Mouse (Mus musculus): ENCODE measurements at regions not wholly inside any gene's neighbourhood (a gene's known extent, or its start where the extent isn't known, plus 50 kb on each side); places are given as distances from the start of the nearest gene placed in this dataset.

DNA sequence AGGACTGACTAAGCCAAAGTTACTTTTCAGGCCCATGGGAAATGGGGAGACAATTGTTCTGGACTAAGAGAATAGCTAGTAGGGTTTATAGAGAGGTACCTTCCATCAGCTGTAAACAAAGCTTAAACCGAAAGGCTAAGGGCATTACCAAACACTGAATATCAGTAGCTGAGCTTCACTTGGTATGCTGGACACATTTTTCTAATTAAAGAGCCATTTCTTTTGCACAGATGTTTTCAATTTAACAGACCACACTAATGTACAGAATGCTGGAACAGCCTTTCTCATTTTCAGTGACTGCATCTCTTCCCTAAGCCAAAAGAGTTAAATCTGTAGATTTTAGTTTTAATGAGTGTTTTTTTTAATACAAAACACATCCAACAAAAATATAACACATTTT lies 593.8 kb upstream of the Akr1e1 start:
- Histone ChIP-seq H3K9ac (replicated peaks; ENCODE audit: low read length) (no peak overlapping the region), H3K9me3 (ENCODE audit: low read length) (no peaks in the 10 kb centered on the region), H3K4me3 (ENCODE audit: low read length) (no peak overlapping the region), H3K36me3 (ENCODE audit: insufficient read depth, low read length) (no peaks in the 10 kb centered on the region), H3K4me2 (replicated peaks; ENCODE audit: low read depth, low read length) (no peak overlapping the region), H3K4me1 (ENCODE audit: insufficient read depth, low read length) (no peaks in the 10 kb centered on the region), H3K27ac (ENCODE audit: low read length) (no peak overlapping the region), H3K27me3 (ENCODE audit: insufficient read depth, low read length) (no peaks in the 10 kb centered on the region)
- WGBS, result 63% methylated on average over 1 of the region's 1 CpGs
- ATAC-seq (ENCODE audit: low FRiP score, low TSS enrichment), result no peak

- no peaks in the 10 kb centered on the region for H3K36me3 ChIP-seq (ENCODE audit: insufficient read depth, low read length)
- no peaks in the 10 kb centered on the region for H3K9me3 ChIP-seq (ENCODE audit: low read length)
- no peak for ATAC-seq (ENCODE audit: low FRiP score, low TSS enrichment)
- no peaks in the 10 kb centered on the region for H3K27me3 ChIP-seq (ENCODE audit: insufficient read depth, low read length)
- H3K9ac ChIP-seq (replicated peaks; ENCODE audit: low read length), result no peak overlapping the region
- 19% methylated on average over 2 of the region's 2 CpGs for WGBS
- H3K4me3 ChIP-seq (ENCODE audit: low read length), result no peak overlapping the region
- H3K4me2 ChIP-seq (replicated peaks; ENCODE audit: low read depth, low read length), result no peak overlapping the region
- no peaks in the 10 kb centered on the region for H3K4me1 ChIP-seq (ENCODE audit: insufficient read depth, low read length)
- H3K27ac ChIP-seq (ENCODE audit: low read length), result no peak overlapping the region
Observed at GRCm38 (mm10) chr13:5204143-5204542, 595.2 kb upstream of the Akr1e1 start.

GRCm38 (mm10) chr13:5211659-5212058 lies 602.7 kb upstream of the Akr1e1 start:
- H3K9ac ChIP-seq (replicated peaks; ENCODE audit: low read length), result no peak overlapping the region
- no peak overlapping the region for H3K27ac ChIP-seq (ENCODE audit: low read length)
- no peak overlapping the region for H3K4me3 ChIP-seq (ENCODE audit: low read length)
- H3K4me2 ChIP-seq (replicated peaks; ENCODE audit: low read depth, low read length), result no peak overlapping the region
- no peaks in the 10 kb centered on the region for H3K27me3 ChIP-seq (ENCODE audit: insufficient read depth, low read length)
- H3K4me1 ChIP-seq (ENCODE audit: insufficient read depth, low read length), result no peaks in the 10 kb centered on the region
- H3K9me3 ChIP-seq (ENCODE audit: low read length), result no peaks in the 10 kb centered on the region
- 82% methylated on average over 1 of the region's 1 CpGs for WGBS
- H3K36me3 ChIP-seq (ENCODE audit: insufficient read depth, low read length), result no peaks in the 10 kb centered on the region
- no peak for ATAC-seq (ENCODE audit: low FRiP score, low TSS enrichment)

GRCm38 (mm10) chr13:5229476-5229875 lies 620.5 kb upstream of the Akr1e1 start:
- Histone ChIP-seq H3K9ac (replicated peaks; ENCODE audit: low read length) (no peak overlapping the region), H3K27ac (ENCODE audit: low read length) (no peak overlapping the region), H3K4me2 (replicated peaks; ENCODE audit: low read depth, low read length) (no peak overlapping the region), H3K4me1 (ENCODE audit: insufficient read depth, low read length) (no peaks in the 10 kb centered on the region), H3K4me3 (ENCODE audit: low read length) (no peak overlapping the region), H3K27me3 (ENCODE audit: insufficient read depth, low read length) (no peaks in the 10 kb centered on the region), H3K36me3 (ENCODE audit: insufficient read depth, low read length) (no peaks in the 10 kb centered on the region), H3K9me3 (ENCODE audit: low read length) (no peaks in the 10 kb centered on the region)
- 68% methylated on average over 3 of the region's 3 CpGs for WGBS
- ATAC-seq (ENCODE audit: low FRiP score, low TSS enrichment), result peak; percentile 39; the same call in 1 of the 2 replicates

GRCm38 (mm10) chr13:5234232-5234631 lies 625.3 kb upstream of the Akr1e1 start:
- Histone ChIP-seq H3K27ac (ENCODE audit: low read length) (no peak overlapping the region), H3K4me2 (replicated peaks; ENCODE audit: low read depth, low read length) (no peak overlapping the region), H3K36me3 (ENCODE audit: insufficient read depth, low read length) (no peaks in the 10 kb centered on the region), H3K9me3 (ENCODE audit: low read length) (no peaks in the 10 kb centered on the region), H3K27me3 (ENCODE audit: insufficient read depth, low read length) (no peaks in the 10 kb centered on the region), H3K4me3 (ENCODE audit: low read length) (no peak overlapping the region), H3K4me1 (ENCODE audit: insufficient read depth, low read length) (no peaks in the 10 kb centered on the region), H3K9ac (replicated peaks; ENCODE audit: low read length) (no peak overlapping the region)
- no peak for ATAC-seq (ENCODE audit: low FRiP score, low TSS enrichment)
- 79% methylated on average over 3 of the region's 3 CpGs for WGBS

- H3K27me3 ChIP-seq (ENCODE audit: insufficient read depth, low read length), result no peaks in the 10 kb centered on the region
- H3K36me3 ChIP-seq (ENCODE audit: insufficient read depth, low read length), result no peaks in the 10 kb centered on the region
- WGBS, result 94% methylated on average over 1 of the region's 1 CpGs
- H3K4me2 ChIP-seq (replicated peaks; ENCODE audit: low read depth, low read length), result no peak overlapping the region
- peaks cover 3% of the 10 kb centered on the region; the same call in 1 of the 2 replicates for H3K4me1 ChIP-seq (ENCODE audit: insufficient read depth, low read length)
- no peak overlapping the region for H3K4me3 ChIP-seq (ENCODE audit: low read length)
- no peak for ATAC-seq (ENCODE audit: low FRiP score, low TSS enrichment)
- H3K27ac ChIP-seq (ENCODE audit: low read length), result no peak overlapping the region
- no peaks in the 10 kb centered on the region for H3K9me3 ChIP-seq (ENCODE audit: low read length)
- H3K9ac ChIP-seq (replicated peaks; ENCODE audit: low read length), result no peak overlapping the region
Observed at GRCm38 (mm10) chr13:5235391-5235790, 625.9 kb upstream of the Klf6 start.

DNA sequence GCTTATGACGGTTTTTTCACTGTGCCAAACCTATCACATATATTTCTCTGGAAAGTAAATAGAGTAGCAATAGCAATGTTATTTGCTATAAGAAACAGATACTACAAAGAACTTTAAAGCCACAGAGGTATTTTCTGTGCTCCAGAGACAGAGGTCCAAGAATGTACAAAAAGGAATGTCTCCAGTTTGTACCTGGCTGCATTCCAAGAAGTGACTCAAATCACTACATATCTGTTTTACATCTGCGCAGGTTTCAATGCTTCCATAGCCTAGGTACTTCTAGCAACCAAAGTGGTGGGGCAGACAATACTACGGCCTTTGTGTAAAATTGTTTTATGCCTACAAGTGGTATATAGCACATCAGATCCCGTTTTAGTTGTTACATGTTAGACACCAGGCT lies 620.7 kb upstream of the Klf6 start:
- ATAC-seq (ENCODE audit: low FRiP score, low TSS enrichment), result no peak
- Histone ChIP-seq H3K9ac (replicated peaks; ENCODE audit: low read length) (no peak overlapping the region), H3K9me3 (ENCODE audit: low read length) (no peaks in the 10 kb centered on the region), H3K36me3 (ENCODE audit: insufficient read depth, low read length) (no peaks in the 10 kb centered on the region), H3K4me3 (ENCODE audit: low read length) (no peak overlapping the region), H3K27me3 (ENCODE audit: insufficient read depth, low read length) (no peaks in the 10 kb centered on the region), H3K4me2 (replicated peaks; ENCODE audit: low read depth, low read length) (no peak overlapping the region), H3K4me1 (ENCODE audit: insufficient read depth, low read length) (peaks cover 10% of the 10 kb centered on the region; the same call in 1 of the 2 replicates), H3K27ac (ENCODE audit: low read length) (no peak overlapping the region)
- 59% methylated on average over 4 of the region's 4 CpGs for WGBS

DNA sequence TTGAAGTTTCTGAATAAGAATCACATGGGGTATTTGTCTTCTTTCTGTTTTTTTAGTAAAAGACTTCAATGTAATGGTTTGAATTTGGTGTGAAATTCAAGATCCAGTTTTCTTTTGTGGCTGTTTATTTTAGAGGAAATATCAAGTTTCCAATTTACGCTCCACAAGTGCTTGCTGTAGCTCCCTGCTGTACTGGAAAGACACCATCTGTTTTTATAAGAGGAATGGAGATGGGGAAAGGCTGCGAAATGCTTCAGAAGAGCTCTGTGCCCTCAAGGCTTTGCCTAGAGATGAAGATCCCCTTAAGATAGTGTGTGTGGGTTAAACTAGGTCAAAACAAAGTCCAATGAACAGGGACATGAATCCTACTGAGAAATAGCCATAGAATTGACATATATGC lies 618.5 kb upstream of the Klf6 start:
- no peak overlapping the region for H3K4me3 ChIP-seq (ENCODE audit: low read length)
- peak; percentile 75 for ATAC-seq (ENCODE audit: low FRiP score, low TSS enrichment)
- no peaks in the 10 kb centered on the region for H3K9me3 ChIP-seq (ENCODE audit: low read length)
- H3K9ac ChIP-seq (replicated peaks; ENCODE audit: low read length), result no peak overlapping the region
- no peak overlapping the region for H3K4me2 ChIP-seq (replicated peaks; ENCODE audit: low read depth, low read length)
- no peaks in the 10 kb centered on the region for H3K27me3 ChIP-seq (ENCODE audit: insufficient read depth, low read length)
- no peak overlapping the region for H3K27ac ChIP-seq (ENCODE audit: low read length)
- H3K36me3 ChIP-seq (ENCODE audit: insufficient read depth, low read length), result no peaks in the 10 kb centered on the region
- peaks cover 10% of the 10 kb centered on the region; the same call in 1 of the 2 replicates for H3K4me1 ChIP-seq (ENCODE audit: insufficient read depth, low read length)
- WGBS, result 24% methylated on average over 2 of the region's 2 CpGs

- Histone ChIP-seq H3K4me2 (replicated peaks; ENCODE audit: low read depth, low read length) (no peak overlapping the region), H3K27ac (ENCODE audit: low read length) (no peak overlapping the region)
- no peak for ATAC-seq (ENCODE audit: low FRiP score, low TSS enrichment)
Observed at GRCm38 (mm10) chr13:5248671-5249391, 612.5 kb upstream of the Klf6 start.

DNA sequence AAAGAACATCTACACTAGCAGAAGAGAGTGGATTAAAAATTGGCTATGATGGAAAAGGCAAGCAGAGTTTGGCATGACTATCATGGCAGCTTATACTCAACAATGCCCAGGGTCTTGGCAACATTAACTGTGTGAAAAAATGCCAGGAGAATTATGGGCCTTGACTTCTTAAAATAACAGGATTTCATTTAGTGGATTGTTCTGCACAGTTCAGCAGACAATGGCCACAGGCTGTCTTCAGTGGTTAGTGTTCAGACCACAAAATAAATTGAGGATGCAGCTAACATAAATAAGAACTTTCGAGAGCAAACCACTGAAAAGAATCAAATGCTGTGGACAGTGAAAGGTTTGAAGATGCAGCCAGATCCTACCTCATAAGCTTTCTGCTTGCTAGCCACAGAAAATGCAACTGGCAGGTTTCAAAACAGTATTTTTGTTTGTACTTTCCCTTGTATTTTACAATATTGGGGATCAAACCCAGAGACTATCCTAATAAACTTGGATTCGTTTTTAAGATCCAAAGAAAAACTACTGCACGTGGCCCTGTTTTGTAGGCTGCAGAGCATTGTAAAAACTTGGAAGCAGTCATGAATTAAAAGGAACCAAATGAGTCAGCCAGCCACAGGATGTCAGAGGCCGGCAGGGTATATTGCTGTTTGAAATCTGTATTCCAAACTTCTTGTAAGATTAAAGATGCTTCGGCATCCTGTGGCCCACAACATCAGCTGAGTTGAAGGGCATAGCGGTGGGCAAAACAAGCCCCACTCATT lies 603.2 kb upstream of the Klf6 start:
- WGBS, result 63% methylated on average over 6 of the region's 6 CpGs
- ATAC-seq (ENCODE audit: low FRiP score, low TSS enrichment), result no peak
- H3K27me3 ChIP-seq (ENCODE audit: insufficient read depth, low read length), result no peaks in the 10 kb centered on the region

More at GRCm38 (mm10) chr13:5248671-5249391, 612.5 kb upstream of the Klf6 start:
- 31% methylated on average over 3 of the region's 3 CpGs for WGBS
- no peaks in the 10 kb centered on the region for H3K4me1 ChIP-seq (ENCODE audit: insufficient read depth, low read length)
- H3K27me3 ChIP-seq (ENCODE audit: insufficient read depth, low read length), result no peaks in the 10 kb centered on the region
- no peaks in the 10 kb centered on the region for H3K36me3 ChIP-seq (ENCODE audit: insufficient read depth, low read length)
- no peak overlapping the region for H3K9ac ChIP-seq (replicated peaks; ENCODE audit: low read length)
- no peaks in the 10 kb centered on the region for H3K9me3 ChIP-seq (ENCODE audit: low read length)
- H3K4me3 ChIP-seq (ENCODE audit: low read length), result no peak overlapping the region

More for the DNA sequence above, 603.2 kb upstream of the Klf6 start:
- no peak overlapping the region for H3K4me2 ChIP-seq (replicated peaks; ENCODE audit: low read depth, low read length)
- H3K9ac ChIP-seq (replicated peaks; ENCODE audit: low read length), result no peak overlapping the region
- H3K4me1 ChIP-seq (ENCODE audit: insufficient read depth, low read length), result no peaks in the 10 kb centered on the region
- no peaks in the 10 kb centered on the region for H3K9me3 ChIP-seq (ENCODE audit: low read length)
- no peaks in the 10 kb centered on the region for H3K36me3 ChIP-seq (ENCODE audit: insufficient read depth, low read length)
- no peak overlapping the region for H3K4me3 ChIP-seq (ENCODE audit: low read length)
- no peak overlapping the region for H3K27ac ChIP-seq (ENCODE audit: low read length)
